Mouse (Mus musculus) heart, adult 9 months (tissue): ENCODE measurements around the gene Frmpd4.

Source experiments
- DNase-seq, 2 experiments: peaks; one replicate each; pipeline ENCODE4 v3.0.0; 2022; ENCODE audit warnings: low spot score in 2 of 2

Gene Frmpd4

DNA sequence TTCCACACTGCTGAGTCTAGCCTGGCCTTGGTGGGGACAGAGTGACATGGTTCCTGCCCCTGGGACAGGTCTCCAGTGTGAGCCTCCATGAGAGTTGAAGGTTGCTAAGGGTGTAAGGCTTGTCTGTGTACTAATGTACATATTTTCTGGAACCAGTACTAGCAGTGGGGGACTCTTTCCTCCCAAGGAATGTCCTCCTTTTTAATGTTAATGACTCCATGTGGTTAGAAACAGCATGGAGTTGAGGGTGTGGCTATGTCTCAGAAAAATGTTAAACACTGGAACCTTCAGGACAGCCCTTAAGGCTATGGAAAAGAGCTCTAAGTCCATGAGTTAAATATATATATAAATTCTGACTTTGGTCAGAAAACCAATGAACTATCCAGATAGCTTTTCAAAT lies 436.0 kb downstream of the Frmpd4 start:
- no peak for DNase-seq

DNA sequence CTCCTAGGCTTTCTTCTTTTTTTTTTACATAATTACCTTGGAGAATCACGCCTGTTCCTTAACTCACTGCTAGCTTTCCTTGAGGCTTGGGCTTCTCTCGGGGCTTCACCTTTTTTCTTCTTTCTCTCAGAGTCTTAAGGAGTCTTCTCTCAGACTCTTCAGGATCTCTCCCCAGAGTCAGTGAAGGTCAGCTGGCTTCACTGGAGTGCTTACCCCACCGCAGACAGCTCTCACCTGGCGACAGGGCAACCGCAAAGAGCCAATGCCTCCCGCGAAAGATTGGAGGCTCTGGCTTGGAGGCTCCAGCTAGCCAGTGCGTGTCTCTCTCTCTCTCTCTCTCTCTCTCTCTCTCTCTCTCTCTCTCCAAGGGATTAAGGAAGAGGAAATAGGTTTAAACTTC lies 453.0 kb downstream of the Frmpd4 start:
- DNase-seq = no peak

DNA sequence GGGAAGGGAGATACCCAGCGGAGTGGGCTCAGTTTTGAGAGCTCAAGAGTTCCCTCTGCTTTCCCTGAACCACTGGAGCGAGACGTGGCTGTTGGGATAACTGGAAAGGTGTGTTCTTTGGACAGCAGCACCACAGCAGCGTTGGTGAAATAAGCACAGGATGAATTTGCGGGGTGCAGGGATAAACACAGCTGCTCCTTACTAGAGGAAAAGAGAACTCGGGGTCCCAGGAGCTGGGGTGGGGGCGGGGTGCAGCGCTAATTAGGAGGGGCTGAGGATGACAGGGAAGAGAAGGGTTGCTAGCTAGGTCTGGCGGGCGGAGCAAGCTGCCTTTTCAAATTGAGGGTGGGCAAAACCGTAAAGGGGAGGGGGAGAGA lies 453.5 kb downstream of the Frmpd4 start:
- DNase-seq = no peak

DNA sequence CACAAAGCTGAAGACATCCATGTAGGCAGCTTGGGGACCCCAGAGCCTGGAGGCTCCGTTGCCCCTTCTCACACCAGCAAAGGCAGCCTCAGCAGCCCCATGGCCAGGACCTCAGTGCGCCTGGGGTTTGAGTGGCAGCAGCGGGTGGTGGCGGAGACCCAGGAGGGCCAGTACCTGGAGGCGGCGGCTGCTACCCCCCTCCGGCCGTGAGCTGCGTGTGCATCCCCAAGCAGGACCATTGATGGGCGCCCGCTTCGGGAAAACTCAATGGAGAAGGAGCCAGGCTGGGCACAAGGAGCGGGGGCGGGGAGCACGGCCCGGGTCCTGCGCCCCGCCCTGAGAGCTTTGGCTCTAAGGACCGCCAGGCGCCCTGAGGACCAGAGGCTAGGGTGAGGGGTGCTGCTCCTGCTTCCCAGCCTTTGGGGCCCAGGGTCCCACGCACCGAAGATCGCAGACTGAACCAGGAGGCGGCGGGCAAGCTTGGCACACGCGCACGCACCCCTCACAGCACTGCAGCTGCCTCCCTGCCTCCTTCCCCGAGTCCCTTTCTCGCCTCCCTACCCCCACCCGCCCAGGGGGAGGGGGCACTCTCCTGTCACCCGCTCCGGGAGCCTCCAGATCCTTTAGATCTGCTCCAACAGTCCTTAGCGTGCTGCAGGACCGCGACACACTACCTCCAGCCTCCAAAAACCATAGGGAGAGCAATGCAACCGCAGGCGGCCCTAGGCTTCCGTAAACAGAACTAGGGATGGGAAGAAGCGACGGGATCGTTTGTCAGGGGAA lies 454.0 kb downstream of the Frmpd4 start:
- no peak for DNase-seq

DNA sequence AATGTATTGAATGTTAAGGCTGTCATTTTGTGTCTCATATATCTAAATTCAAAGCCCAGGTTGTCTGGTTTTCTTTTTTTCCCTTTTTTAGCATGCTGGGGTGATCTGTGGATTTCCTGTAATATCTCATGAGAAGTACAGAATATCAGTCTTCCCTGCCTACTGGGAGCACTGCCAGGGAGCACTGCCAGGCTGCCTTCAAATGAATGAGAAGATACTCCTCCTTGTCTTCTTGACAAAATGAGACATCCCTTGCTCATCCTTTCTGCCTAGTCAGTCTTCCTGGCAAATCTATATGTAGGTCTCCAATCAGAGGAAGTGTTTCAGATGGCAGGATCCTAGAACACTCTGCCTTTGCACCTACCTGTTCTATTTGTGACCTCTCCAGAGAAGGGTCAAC lies 535.4 kb downstream of the Frmpd4 start:
- no peak for DNase-seq

DNA sequence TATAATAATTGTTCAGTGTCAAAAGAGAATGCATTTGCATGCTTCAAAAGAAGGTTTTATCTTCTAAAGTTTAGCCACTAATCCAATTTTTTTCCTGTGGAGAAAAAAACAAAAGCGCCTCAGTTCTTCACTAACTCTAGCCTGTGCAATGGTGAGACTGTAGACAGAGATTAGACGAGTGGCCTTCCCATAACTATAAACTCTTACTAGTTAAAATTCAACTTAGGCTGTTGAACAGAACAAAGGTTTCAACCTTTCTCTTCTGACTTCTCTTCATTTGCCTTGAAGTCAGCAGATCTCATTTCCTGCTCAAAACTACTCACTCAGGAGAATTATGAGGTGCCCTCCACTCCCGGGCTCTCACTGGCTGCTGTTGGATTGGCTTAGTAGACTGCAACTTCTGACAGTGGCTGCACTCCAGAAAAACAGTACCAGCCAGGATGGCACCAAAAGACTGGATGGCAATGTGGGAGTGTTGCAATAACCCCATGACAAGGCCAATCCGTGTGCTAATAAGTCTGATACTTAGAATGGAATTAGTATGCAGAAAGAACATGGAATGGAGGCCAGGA lies 556.4 kb downstream of the Frmpd4 start:
- DNase-seq = no peak

DNA sequence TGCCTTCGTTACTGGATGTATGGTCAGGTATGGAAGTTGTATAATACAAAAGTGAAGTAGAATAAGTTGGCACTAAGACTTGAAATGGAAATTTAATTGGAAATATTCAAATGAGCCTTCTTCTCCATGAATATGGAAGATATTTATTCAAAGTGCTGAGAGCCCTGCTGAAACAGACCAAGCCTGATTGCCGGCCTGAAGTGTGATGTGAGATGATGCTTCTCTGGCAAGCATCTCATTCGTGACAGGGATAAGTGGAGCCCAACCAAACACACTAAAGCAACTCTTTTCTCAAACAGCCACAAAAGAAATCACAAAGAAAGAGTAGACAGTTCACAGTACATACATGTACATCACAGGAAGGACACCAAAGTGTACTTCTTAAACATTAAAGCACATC lies 559.2 kb downstream of the Frmpd4 start:
- no peak for DNase-seq

DNA sequence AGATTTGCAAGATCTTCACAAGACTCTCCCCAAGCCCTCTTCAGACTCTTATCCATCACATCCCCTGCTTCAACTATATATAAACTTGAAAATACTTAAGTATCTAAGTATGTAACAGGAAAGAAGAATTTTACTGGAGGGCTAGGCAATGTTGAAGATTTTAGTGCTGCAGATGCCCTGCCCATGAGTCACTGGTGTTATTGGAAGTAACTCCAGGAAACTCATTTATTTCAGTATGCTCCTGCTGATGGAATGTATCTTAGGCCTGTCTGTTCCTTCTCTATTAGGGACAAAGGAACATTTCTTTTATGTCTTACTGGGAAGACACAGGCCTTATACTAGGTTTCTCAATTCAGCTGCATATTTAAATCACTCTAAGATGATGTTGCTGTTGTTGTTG lies 592.2 kb downstream of the Frmpd4 start:
- no peak for DNase-seq

DNA sequence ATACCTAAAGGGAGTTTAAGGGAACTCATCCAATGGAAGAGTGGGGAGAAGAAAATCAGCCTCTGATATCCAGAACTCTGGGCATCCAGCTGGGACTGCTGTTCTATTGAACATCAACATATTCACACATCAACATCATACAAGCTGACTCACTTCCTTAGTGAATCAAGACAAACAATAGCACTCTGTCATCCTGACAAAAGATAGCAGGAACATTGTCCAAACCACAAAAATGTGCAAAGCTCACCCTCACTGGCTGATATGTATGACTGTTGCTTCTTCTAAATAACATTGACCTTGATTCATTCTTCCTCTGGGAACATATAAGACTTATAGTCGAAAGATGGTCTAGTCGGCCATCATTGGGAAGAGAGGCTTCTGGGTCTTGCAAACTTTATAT lies 625.8 kb downstream of the Frmpd4 start:
- no peak for DNase-seq

DNA sequence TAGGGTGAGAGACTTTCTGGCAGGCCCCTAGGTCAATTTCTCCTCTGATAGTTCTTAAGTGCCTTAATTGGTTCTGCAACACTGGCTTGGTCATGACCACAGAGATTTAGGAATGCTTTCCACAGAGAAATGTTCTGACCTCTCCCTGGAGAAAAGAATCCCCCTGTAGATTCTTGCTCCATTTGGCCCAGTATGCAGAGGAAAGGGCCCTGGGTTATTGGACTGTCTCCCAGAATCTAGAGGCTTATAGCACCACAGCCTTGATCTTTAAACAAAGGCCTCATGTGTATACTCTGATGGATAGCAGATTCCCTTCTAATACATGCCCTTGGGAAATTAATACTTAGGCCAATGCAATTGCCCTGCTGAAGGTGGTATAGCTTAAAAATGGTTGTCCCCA lies 667.5 kb downstream of the Frmpd4 start:
- DNase-seq = no peak

DNA sequence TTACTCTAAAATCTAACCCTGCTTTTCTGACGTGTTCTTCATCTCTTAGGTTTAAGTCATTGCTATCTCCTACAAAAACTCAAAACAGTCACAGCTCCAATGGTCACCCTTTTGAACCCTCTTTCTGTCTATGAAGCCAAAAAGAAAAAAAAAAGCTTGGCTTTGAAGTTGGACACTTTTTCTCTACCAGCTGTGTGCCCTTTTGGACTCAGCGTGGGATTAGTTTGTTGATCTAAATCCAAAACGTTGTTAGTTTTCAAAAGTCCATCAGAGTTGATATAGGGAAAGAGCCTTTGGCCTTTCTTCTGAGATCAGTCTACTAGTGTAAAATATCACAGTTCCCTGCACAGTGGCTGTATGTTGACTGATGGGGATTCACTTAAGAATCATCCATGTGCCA lies 676.0 kb downstream of the Frmpd4 start:
- no peak for DNase-seq

DNA sequence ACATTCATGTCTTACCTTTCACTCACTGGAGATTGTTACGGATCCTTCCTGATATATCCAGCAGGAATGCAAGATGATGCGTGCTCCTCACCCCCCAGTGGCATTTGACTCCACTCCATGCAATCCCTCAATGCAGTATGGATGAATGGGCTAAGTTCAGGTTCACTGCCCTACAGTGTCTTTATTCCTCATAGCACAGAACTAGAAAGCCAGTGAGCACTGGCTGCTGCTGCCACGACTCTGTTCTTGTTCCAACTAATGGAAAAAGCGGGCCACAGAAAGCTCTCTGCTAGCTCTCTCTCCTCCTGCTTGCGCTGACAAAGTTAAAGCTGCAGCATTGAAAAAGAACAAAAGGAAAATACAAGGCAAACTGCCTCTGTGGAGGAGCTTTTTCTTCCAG lies 722.2 kb downstream of the Frmpd4 start:
- no peak for DNase-seq

DNA sequence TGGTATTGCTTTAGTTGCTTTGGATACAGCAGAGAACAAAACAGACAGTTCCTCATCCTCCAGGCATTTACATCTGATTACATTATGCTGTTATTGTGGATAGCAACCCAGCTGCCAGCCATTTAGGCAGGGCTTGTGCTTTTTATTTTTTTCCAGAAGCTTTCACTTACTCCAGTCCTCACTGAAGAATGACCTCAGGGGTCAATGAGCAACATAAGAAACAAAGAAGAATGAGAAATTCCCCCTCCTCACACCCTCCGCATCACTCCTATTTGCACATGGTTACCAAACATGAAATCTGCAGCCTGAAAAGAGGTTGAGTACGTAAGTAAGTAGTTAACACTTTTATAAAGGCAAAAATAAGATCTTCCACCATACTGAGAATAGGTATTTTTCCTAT lies 744.5 kb downstream of the Frmpd4 start:
- no peak for DNase-seq

DNA sequence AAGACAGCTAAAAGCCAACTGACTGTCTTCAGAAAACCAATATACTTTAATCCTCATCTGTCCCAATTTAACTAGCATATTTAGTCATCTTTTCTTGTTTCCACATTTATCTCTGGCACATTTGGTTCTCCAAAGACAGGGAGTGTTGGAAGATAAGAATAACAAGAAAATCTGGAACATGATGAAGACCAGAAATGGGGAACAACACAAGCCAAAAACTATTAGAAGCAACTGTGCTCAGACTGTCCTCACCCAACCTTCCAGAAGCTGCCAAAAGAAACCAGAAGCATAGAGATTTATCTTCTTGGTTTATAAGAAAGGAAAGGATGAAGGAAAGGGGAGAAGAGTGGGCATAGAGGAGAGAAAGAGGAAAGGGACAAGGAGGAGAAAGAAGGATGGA lies 748.6 kb downstream of the Frmpd4 start:
- no peak for DNase-seq

DNA sequence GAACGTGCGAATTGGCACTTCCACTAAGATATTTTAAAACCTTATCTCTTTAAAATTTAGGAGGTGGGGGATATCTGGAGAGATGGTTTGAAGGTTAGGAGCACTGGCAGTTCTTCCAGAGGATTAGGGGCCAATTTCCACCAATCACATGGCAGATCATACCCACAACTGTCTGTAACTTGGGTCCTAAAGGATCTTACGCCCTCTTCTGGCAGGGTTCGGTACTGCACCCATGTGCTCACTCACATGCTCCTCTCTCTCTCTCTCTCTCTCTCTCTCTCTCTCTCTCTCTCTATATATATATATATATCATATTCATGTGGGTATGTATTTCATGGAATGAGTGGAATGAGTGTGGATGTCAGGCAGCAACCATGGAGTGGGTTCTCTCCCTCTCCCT lies 759.7 kb downstream of the Frmpd4 start:
- DNase-seq = no peak

DNA sequence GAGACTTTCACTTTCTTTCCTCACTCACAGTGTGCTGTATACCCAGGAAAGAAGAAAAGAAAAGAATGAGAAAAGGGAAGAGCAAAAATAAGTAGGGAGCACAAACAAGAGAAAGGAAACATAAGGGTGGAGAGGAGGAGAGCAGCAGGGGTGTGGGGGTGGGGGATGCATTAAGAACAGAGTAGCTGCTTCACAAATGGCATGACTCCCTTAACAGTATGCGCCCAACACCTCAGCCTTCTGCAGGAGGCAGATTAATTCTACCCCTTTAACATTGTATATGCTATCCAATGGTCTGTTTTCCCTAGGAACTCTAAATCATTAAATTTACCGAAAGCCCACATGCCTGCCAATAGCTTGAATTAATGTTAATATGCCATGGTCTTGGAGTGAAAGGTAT lies 766.9 kb downstream of the Frmpd4 start:
- DNase-seq = no peak

DNA sequence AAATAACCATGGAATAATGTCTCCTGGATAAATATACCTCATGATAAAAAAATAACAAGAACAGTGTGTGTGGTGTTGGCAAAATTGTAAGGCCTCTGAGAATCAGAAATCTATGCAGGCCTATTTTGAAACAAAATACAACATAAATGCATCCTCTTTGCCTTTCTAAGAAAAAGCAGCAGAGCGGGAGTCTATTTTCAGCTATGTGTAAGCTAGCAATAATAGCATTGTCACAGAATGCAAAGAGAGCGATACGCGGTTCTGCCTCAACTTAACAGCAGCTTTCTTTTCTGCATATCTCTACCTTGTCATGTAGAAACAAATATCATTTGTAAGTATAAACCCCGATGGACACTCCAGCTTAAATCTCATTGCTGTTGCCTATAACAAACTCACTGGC lies 768.5 kb downstream of the Frmpd4 start:
- no peak for DNase-seq

DNA sequence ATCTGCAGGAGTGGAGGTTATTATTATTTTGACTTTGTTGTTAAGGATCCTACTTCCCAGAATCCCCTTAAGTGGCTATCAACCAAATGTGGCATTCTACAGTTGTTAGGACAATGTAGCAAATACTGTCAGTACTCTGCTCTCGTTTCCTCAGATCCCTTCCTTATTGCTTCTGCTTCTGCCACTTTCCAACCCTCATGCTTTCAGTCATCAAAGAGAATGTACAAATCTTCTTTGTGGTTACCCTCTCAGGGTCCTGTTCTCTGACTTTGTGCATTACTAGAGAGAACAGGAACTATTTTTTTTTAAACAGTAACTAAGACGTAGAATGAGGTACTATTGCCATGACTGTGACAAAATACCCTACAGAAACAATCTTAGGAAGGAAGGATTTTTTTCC lies 788.3 kb downstream of the Frmpd4 start:
- DNase-seq = no peak

DNA sequence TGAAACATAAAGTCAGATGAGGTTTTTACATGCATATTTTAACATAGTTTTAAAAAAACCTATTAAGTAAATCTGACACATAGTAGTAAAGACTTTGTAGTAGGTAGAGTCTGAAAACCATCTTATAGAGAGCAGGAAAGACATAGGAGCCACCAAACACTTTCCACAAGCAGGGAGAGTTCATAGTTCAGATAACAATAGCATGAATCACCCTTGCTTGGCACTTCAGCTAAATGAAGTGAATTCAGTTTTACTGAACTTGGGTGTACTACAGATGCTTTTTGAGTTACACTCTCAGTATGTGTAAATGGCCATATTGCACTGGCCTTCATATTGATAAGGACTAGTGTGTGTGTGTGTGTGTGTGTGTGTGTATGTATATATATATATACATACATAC lies 793.5 kb downstream of the Frmpd4 start:
- DNase-seq = no peak

DNA sequence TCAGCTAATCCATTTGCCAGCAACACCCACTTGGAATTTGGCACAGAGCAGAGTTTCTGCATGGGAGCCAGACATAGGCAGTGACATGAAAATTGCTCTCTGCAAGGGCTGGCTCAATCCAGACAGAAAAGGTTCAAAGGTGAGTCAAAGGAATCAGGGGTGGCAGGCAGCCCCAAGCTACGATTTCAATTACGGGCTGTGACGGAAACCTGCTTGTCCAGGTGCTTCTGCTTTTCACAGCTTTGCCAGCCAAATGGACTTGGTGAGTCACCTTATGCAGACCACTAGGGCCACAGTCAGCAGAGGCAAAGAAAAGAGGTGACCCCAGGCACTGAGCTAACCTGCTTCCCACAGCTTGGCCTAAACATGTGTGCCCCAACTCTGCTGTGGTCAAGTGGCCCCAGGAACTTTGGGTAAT lies 857.5 kb downstream of the Frmpd4 start:
- no peak for DNase-seq

DNA sequence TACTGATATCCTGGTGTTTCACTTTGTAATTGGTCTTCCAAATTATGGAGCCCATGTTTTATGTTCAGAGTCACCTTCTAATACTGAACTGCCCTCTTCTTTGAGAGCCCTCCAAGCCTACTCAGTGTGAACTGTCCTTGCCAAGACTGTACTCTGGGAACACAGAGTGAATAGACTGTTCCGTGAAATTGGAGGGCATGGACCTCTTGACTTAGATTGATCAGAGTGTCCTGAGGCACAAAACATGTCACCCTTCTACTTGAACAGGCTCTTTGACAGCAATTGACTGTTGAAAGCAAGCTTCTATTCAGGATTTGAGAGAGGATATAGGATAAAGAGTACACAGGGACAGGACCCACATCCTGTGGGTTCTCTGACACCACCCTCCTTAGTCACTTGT lies 857.9 kb downstream of the Frmpd4 start:
- peak in 1 of 2 experiments; percentile 5 for DNase-seq

DNA sequence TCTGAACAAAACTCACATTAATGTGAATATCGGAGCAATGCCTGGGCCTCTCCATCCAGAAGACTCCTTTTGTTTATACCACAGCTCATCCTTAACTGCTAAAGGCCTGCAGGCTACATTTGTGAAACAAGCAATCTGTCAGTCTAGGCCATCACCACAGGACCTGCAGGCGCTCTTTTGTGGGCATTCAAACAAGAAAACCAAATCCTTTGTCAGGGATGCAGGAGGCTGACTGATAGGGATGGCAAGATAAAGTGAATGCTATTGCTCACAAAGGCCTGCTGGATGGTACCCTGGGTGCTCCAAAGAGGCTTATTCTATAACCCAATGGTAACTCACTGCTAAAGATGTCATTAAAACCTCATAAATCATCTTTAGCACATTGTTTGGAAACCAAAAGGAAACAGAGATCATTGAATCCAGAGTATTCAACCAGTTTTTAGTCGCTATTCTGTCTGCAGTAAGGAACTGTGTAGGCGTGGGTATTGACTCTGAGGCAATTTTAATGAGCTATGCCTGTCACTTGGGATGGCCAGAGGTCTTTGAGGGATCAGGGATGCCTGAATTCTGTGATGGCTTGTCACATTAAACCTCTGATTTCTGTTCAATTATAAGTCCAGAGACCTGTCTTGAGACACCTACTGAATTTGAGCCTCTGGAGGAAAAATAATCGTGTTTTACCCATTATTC lies 922.1 kb downstream of the Frmpd4 start:
- no peak for DNase-seq

DNA sequence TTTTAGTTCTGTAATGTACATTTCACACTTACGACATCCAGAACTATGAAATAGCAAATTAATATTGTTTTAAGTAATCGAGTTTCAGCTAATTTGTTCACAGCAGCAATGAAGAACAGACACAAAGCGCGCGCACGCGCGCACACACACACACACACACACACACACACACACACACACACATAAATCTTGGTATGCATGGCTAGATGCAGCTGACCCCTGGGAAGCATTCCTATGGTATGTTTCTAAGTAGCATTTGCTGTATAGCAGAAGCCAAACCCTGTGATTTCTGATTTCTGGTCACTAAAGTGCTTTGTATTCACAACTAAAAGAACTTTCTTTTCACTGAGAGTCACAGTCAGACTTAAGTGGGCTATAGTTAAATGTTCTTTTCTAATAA lies 922.8 kb downstream of the Frmpd4 start:
- DNase-seq = no peak
